Mouse (Mus musculus): ENCODE results near the gene Iqschfp. TPM values are rescaled to one million over a fixed set of nuclear protein-coding genes. Genes with fewer than 3 reads are reported as not detected.

The Iqschfp gene
- polyA plus RNA-seq, 1 experiment = not detected

GRCm38 (mm10) chr3:68662386-68662785 is 770.4 kb downstream of the Iqschfp start:
- no peak for TF ChIP-seq FLI1 (IDR thresholded peaks at IDR 0.05; ENCODE audit: low read length)
- TF ChIP-seq GATA1 (IDR thresholded peaks at IDR 0.05; ENCODE audit: borderline replicate concordance, low read length) = no peak
- Histone ChIP-seq H3K4me3 (replicated peaks) (peak overlapping the region; percentile 38), H3K27me3 (replicated peaks) (no peaks in the 10 kb centered on the region), H3K4me1 (peaks cover 88% of the 10 kb centered on the region), H3K36me3 (replicated peaks; ENCODE audit: low read length) (peaks cover 2% of the 10 kb centered on the region), H3K9me3 (no peaks in the 10 kb centered on the region)

- no peaks in the 10 kb centered on the region for H3K27me3 ChIP-seq (replicated peaks)
- peaks cover 2% of the 10 kb centered on the region for H3K36me3 ChIP-seq (replicated peaks; ENCODE audit: low read length)
- TF ChIP-seq GATA1 (IDR thresholded peaks at IDR 0.05; ENCODE audit: borderline replicate concordance, low read length) (no peak), FLI1 (IDR thresholded peaks at IDR 0.05; ENCODE audit: low read length) (no peak)
- no peak overlapping the region for H3K4me3 ChIP-seq (replicated peaks)
- peaks cover 80% of the 10 kb centered on the region for H3K4me1 ChIP-seq
- H3K9me3 ChIP-seq = no peaks in the 10 kb centered on the region
Observed at GRCm38 (mm10) chr3:68664337-68664736, 772.3 kb downstream of the Iqschfp start.

- no peaks in the 10 kb centered on the region for H3K36me3 ChIP-seq (replicated peaks; ENCODE audit: low read length)
- H3K9me3 ChIP-seq = no peaks in the 10 kb centered on the region
- H3K4me3 ChIP-seq (replicated peaks) = no peak overlapping the region
- TF ChIP-seq FLI1 (IDR thresholded peaks at IDR 0.05; ENCODE audit: low read length) = no peak
- TF ChIP-seq GATA1 (IDR thresholded peaks at IDR 0.05; ENCODE audit: borderline replicate concordance, low read length) = no peak
- H3K27me3 ChIP-seq (replicated peaks) = no peaks in the 10 kb centered on the region
- peaks cover 77% of the 10 kb centered on the region for H3K4me1 ChIP-seq
Observed at GRCm38 (mm10) chr3:68666377-68666776, 774.3 kb downstream of the Iqschfp start.

- no peaks in the 10 kb centered on the region for H3K9me3 ChIP-seq
- H3K4me3 ChIP-seq (replicated peaks) = no peak overlapping the region
- TF ChIP-seq GATA1 (IDR thresholded peaks at IDR 0.05; ENCODE audit: borderline replicate concordance, low read length) = no peak
- TF ChIP-seq FLI1 (IDR thresholded peaks at IDR 0.05; ENCODE audit: low read length) = no peak
- no peaks in the 10 kb centered on the region for H3K36me3 ChIP-seq (replicated peaks; ENCODE audit: low read length)
- peaks cover 73% of the 10 kb centered on the region for H3K4me1 ChIP-seq
- H3K27me3 ChIP-seq (replicated peaks) = no peaks in the 10 kb centered on the region
Observed at GRCm38 (mm10) chr3:68667852-68668251, 775.8 kb downstream of the Iqschfp start.

- no peaks in the 10 kb centered on the region for H3K9me3 ChIP-seq
- H3K27me3 ChIP-seq (replicated peaks) = no peaks in the 10 kb centered on the region
- peaks cover 67% of the 10 kb centered on the region for H3K4me1 ChIP-seq
- H3K36me3 ChIP-seq (replicated peaks; ENCODE audit: low read length) = no peaks in the 10 kb centered on the region
- no peak overlapping the region for H3K4me3 ChIP-seq (replicated peaks)
- TF ChIP-seq FLI1 (IDR thresholded peaks at IDR 0.05; ENCODE audit: low read length) = no peak
- TF ChIP-seq GATA1 (IDR thresholded peaks at IDR 0.05; ENCODE audit: borderline replicate concordance, low read length) = no peak
Observed at GRCm38 (mm10) chr3:68669418-68669974, 777.5 kb downstream of the Iqschfp start.

GRCm38 (mm10) chr3:68674721-68675120 is 782.7 kb downstream of the Iqschfp start:
- no peak overlapping the region for H3K4me3 ChIP-seq (replicated peaks)
- H3K36me3 ChIP-seq (replicated peaks; ENCODE audit: low read length) = no peaks in the 10 kb centered on the region
- H3K4me1 ChIP-seq = peaks cover 87% of the 10 kb centered on the region
- no peaks in the 10 kb centered on the region for H3K27me3 ChIP-seq (replicated peaks)
- TF ChIP-seq FLI1 (IDR thresholded peaks at IDR 0.05; ENCODE audit: low read length) (no peak), GATA1 (IDR thresholded peaks at IDR 0.05; ENCODE audit: borderline replicate concordance, low read length) (no peak)
- no peaks in the 10 kb centered on the region for H3K9me3 ChIP-seq

- no peaks in the 10 kb centered on the region for H3K27me3 ChIP-seq (replicated peaks)
- H3K4me1 ChIP-seq = peaks cover 84% of the 10 kb centered on the region
- H3K9me3 ChIP-seq = no peaks in the 10 kb centered on the region
- no peaks in the 10 kb centered on the region for H3K36me3 ChIP-seq (replicated peaks; ENCODE audit: low read length)
- H3K4me3 ChIP-seq (replicated peaks) = no peak overlapping the region
- TF ChIP-seq FLI1 (IDR thresholded peaks at IDR 0.05; ENCODE audit: low read length) = no peak
- no peak for TF ChIP-seq GATA1 (IDR thresholded peaks at IDR 0.05; ENCODE audit: borderline replicate concordance, low read length)
Observed at GRCm38 (mm10) chr3:68675216-68675835, 783.3 kb downstream of the Iqschfp start.

Other genes with a start within 250 kb of the Iqschfp start
- not detected in 2 replicates for gene Iqcj, start within 50 bp of the Iqschfp start, polyA plus RNA-seq (2012; ENCODE audit: insufficient read depth, low replicate concordance)
- gene Schip1, start 172.6 kb downstream of the Iqschfp start, polyA plus RNA-seq (2012; ENCODE audit: insufficient read depth, low replicate concordance) = 18.7 and 27.0 TPM in 2 replicates

All from megakaryocyte, embryonic 14.5 days (primary cell).